Mouse (Mus musculus): ENCODE measurements around the gene Gzmf. TPM values are rescaled to one million over a fixed set of nuclear protein-coding genes. Genes with fewer than 3 reads are reported as not detected.
"Not testable (repeated sequence)": the region's sequence is repeated elsewhere in the genome, so short reads cannot be mapped to it uniquely, and the experiment has no call there.

The Gzmf gene
- polyA plus RNA-seq (2015; fragmentation: Nextera tagmentation; extraction: Ambion mirVana) = not detected in 2 replicates

GRCm38 (mm10) chr14:56211317-56211716, at the start of gene Gzmf:
TSS of gene Gzmf (minus strand) at chr14:56211417.
- Histone ChIP-seq H3K9ac (ENCODE audit: low read length) (no peak within 1 kb of the TSS), H3K36me3 (ENCODE audit: control insufficient read depth, insufficient read depth, low read length) (no peaks in the 10 kb centered on the region), H3K4me1 (replicated peaks; ENCODE audit: control insufficient read depth, insufficient read depth, low read length) (no peaks in the 10 kb centered on the region), H3K27ac (ENCODE audit: low read length) (no peak within 1 kb of the TSS), H3K4me2 (ENCODE audit: low read depth, low read length) (no peak within 1 kb of the TSS), H3K9me3 (ENCODE audit: control insufficient read depth, low read length) (no peaks in the 10 kb centered on the region), H3K27me3 (ENCODE audit: control insufficient read depth, insufficient read depth, low read depth, low read length) (no peaks in the 10 kb centered on the region), H3K4me3 (ENCODE audit: low read length) (no peak within 1 kb of the TSS)
- no peak for ATAC-seq (ENCODE audit: low read depth)
- WGBS = 78% methylated on average over 4 of the region's 4 CpGs

GRCm38 (mm10) chr14:56240409-56240808, 29.2 kb upstream of the Gzmf start:
- Histone ChIP-seq H3K9ac (ENCODE audit: low read length) (no peak overlapping the region), H3K4me2 (ENCODE audit: low read depth, low read length) (no peak overlapping the region), H3K36me3 (ENCODE audit: control insufficient read depth, insufficient read depth, low read length) (no peaks in the 10 kb centered on the region), H3K9me3 (ENCODE audit: control insufficient read depth, low read length) (no peaks in the 10 kb centered on the region), H3K4me3 (ENCODE audit: low read length) (no peak overlapping the region), H3K27ac (ENCODE audit: low read length) (no peak overlapping the region), H3K4me1 (replicated peaks; ENCODE audit: control insufficient read depth, insufficient read depth, low read length) (no peaks in the 10 kb centered on the region), H3K27me3 (ENCODE audit: control insufficient read depth, insufficient read depth, low read depth, low read length) (no peaks in the 10 kb centered on the region)
- no peak for ATAC-seq (ENCODE audit: low read depth)

GRCm38 (mm10) chr14:56234556-56234955, 23.3 kb upstream of the Gzmf start, which contains the start of gene Gzmc:
TSS of gene Gzmc (minus strand) at chr14:56234656.
- Histone ChIP-seq H3K9ac (ENCODE audit: low read length) (no peak within 1 kb of the TSS), H3K27ac (ENCODE audit: low read length) (no peak within 1 kb of the TSS), H3K9me3 (ENCODE audit: control insufficient read depth, low read length) (no peaks in the 10 kb centered on the region), H3K4me2 (ENCODE audit: low read depth, low read length) (no peak within 1 kb of the TSS), H3K36me3 (ENCODE audit: control insufficient read depth, insufficient read depth, low read length) (no peaks in the 10 kb centered on the region), H3K4me3 (ENCODE audit: low read length) (no peak within 1 kb of the TSS), H3K27me3 (ENCODE audit: control insufficient read depth, insufficient read depth, low read depth, low read length) (no peaks in the 10 kb centered on the region), H3K4me1 (replicated peaks; ENCODE audit: control insufficient read depth, insufficient read depth, low read length) (no peaks in the 10 kb centered on the region)
- ATAC-seq (ENCODE audit: low read depth) = no peak
- WGBS = 67% methylated on average over 2 of the region's 2 CpGs

- Histone ChIP-seq H3K4me3 (ENCODE audit: low read length) (no peak overlapping the region), H3K4me1 (replicated peaks; ENCODE audit: control insufficient read depth, insufficient read depth, low read length) (no peaks in the 10 kb centered on the region), H3K9me3 (ENCODE audit: control insufficient read depth, low read length) (no peaks in the 10 kb centered on the region), H3K27me3 (ENCODE audit: control insufficient read depth, insufficient read depth, low read depth, low read length) (no peaks in the 10 kb centered on the region), H3K27ac (ENCODE audit: low read length) (no peak overlapping the region), H3K36me3 (ENCODE audit: control insufficient read depth, insufficient read depth, low read length) (no peaks in the 10 kb centered on the region), H3K4me2 (ENCODE audit: low read depth, low read length) (no peak overlapping the region), H3K9ac (ENCODE audit: low read length) (no peak overlapping the region)
- 80% methylated on average over 1 of the region's 1 CpGs for WGBS
- ATAC-seq (ENCODE audit: low read depth) = no peak
Measured at GRCm38 (mm10) chr14:56205613-56206012, 5.6 kb downstream of the Gzmf start.

GRCm38 (mm10) chr14:56205021-56205420, 6.2 kb downstream of the Gzmf start:
- not testable (repeated sequence) for H3K9me3 ChIP-seq (ENCODE audit: control insufficient read depth, low read length); H3K36me3 ChIP-seq (ENCODE audit: control insufficient read depth, insufficient read depth, low read length); H3K4me3 ChIP-seq (ENCODE audit: low read length); H3K27ac ChIP-seq (ENCODE audit: low read length); H3K9ac ChIP-seq (ENCODE audit: low read length); H3K4me2 ChIP-seq (ENCODE audit: low read depth, low read length); H3K27me3 ChIP-seq (ENCODE audit: control insufficient read depth, insufficient read depth, low read depth, low read length); ATAC-seq (ENCODE audit: low read depth); H3K4me1 ChIP-seq (replicated peaks; ENCODE audit: control insufficient read depth, insufficient read depth, low read length)
- 32% methylated on average over 5 of the region's 5 CpGs for WGBS

- WGBS = 9% methylated on average over 2 of the region's 2 CpGs
- Histone ChIP-seq H3K36me3 (ENCODE audit: control insufficient read depth, insufficient read depth, low read length) (no peaks in the 10 kb centered on the region), H3K4me3 (ENCODE audit: low read length) (no peak overlapping the region), H3K27ac (ENCODE audit: low read length) (no peak overlapping the region), H3K4me2 (ENCODE audit: low read depth, low read length) (no peak overlapping the region), H3K9me3 (ENCODE audit: control insufficient read depth, low read length) (no peaks in the 10 kb centered on the region), H3K9ac (ENCODE audit: low read length) (no peak overlapping the region), H3K4me1 (replicated peaks; ENCODE audit: control insufficient read depth, insufficient read depth, low read length) (no peaks in the 10 kb centered on the region), H3K27me3 (ENCODE audit: control insufficient read depth, insufficient read depth, low read depth, low read length) (no peaks in the 10 kb centered on the region)
- ATAC-seq (ENCODE audit: low read depth) = no peak
Measured at GRCm38 (mm10) chr14:56203975-56204374, 7.2 kb downstream of the Gzmf start.

- Histone ChIP-seq H3K4me2 (ENCODE audit: low read depth, low read length) (no peak overlapping the region), H3K4me1 (replicated peaks; ENCODE audit: control insufficient read depth, insufficient read depth, low read length) (no peaks in the 10 kb centered on the region), H3K4me3 (ENCODE audit: low read length) (no peak overlapping the region), H3K27me3 (ENCODE audit: control insufficient read depth, insufficient read depth, low read depth, low read length) (no peaks in the 10 kb centered on the region), H3K9me3 (ENCODE audit: control insufficient read depth, low read length) (no peaks in the 10 kb centered on the region), H3K36me3 (ENCODE audit: control insufficient read depth, insufficient read depth, low read length) (no peaks in the 10 kb centered on the region), H3K9ac (ENCODE audit: low read length) (no peak overlapping the region), H3K27ac (ENCODE audit: low read length) (no peak overlapping the region)
- WGBS = 47% methylated on average over 6 of the region's 6 CpGs
- no peak for ATAC-seq (ENCODE audit: low read depth)
Measured at GRCm38 (mm10) chr14:56186946-56187345, 24.3 kb downstream of the Gzmf start.

GRCm38 (mm10) chr14:56186521-56186920, 24.7 kb downstream of the Gzmf start:
- no peak for ATAC-seq (ENCODE audit: low read depth)
- 76% methylated on average over 5 of the region's 5 CpGs for WGBS

GRCm38 (mm10) chr14:56177651-56178050, 33.6 kb downstream of the Gzmf start:
- H3K9me3 ChIP-seq (ENCODE audit: control insufficient read depth, low read length); H3K9ac ChIP-seq (ENCODE audit: low read length); H3K4me1 ChIP-seq (replicated peaks; ENCODE audit: control insufficient read depth, insufficient read depth, low read length); H3K27ac ChIP-seq (ENCODE audit: low read length); ATAC-seq (ENCODE audit: low read depth); H3K4me3 ChIP-seq (ENCODE audit: low read length); H3K4me2 ChIP-seq (ENCODE audit: low read depth, low read length); H3K27me3 ChIP-seq (ENCODE audit: control insufficient read depth, insufficient read depth, low read depth, low read length); H3K36me3 ChIP-seq (ENCODE audit: control insufficient read depth, insufficient read depth, low read length): not testable (repeated sequence)
- WGBS = 25% methylated on average over 8 of the region's 8 CpGs

More at GRCm38 (mm10) chr14:56186521-56186920, 24.7 kb downstream of the Gzmf start:
- H3K27me3 ChIP-seq (ENCODE audit: control insufficient read depth, insufficient read depth, low read depth, low read length) = no peaks in the 10 kb centered on the region
- no peak overlapping the region for H3K4me2 ChIP-seq (ENCODE audit: low read depth, low read length)
- H3K27ac ChIP-seq (ENCODE audit: low read length) = no peak overlapping the region
- no peaks in the 10 kb centered on the region for H3K36me3 ChIP-seq (ENCODE audit: control insufficient read depth, insufficient read depth, low read length)
- H3K9me3 ChIP-seq (ENCODE audit: control insufficient read depth, low read length) = no peaks in the 10 kb centered on the region
- no peak overlapping the region for H3K9ac ChIP-seq (ENCODE audit: low read length)
- H3K4me1 ChIP-seq (replicated peaks; ENCODE audit: control insufficient read depth, insufficient read depth, low read length) = no peaks in the 10 kb centered on the region
- H3K4me3 ChIP-seq (ENCODE audit: low read length) = no peak overlapping the region

GRCm38 (mm10) chr14:56174499-56174898, 36.7 kb downstream of the Gzmf start, which contains the start of gene Gzmn:
TSS of gene Gzmn (minus strand) at chr14:56174599.
- WGBS = 89% methylated on average over 5 of the region's 5 CpGs
- no peak for ATAC-seq (ENCODE audit: low read depth)
- no peaks in the 10 kb centered on the region for H3K9me3 ChIP-seq (ENCODE audit: control insufficient read depth, low read length)

More at GRCm38 (mm10) chr14:56174499-56174898, 36.7 kb downstream of the Gzmf start, which contains the start of gene Gzmn:
- no peak within 1 kb of the TSS for H3K4me3 ChIP-seq (ENCODE audit: low read length)
- H3K4me1 ChIP-seq (replicated peaks; ENCODE audit: control insufficient read depth, insufficient read depth, low read length) = no peaks in the 10 kb centered on the region
- no peak within 1 kb of the TSS for H3K4me2 ChIP-seq (ENCODE audit: low read depth, low read length)
- no peaks in the 10 kb centered on the region for H3K36me3 ChIP-seq (ENCODE audit: control insufficient read depth, insufficient read depth, low read length)
- H3K27me3 ChIP-seq (ENCODE audit: control insufficient read depth, insufficient read depth, low read depth, low read length) = no peaks in the 10 kb centered on the region
- H3K9ac ChIP-seq (ENCODE audit: low read length) = no peak within 1 kb of the TSS
- H3K27ac ChIP-seq (ENCODE audit: low read length) = no peak within 1 kb of the TSS

All from lung, embryonic 16.5 days (tissue).